Mouse (Mus musculus) liver, adult 2 months (tissue): ENCODE data around the gene Olfr1507. TPM values are rescaled to one million over a fixed set of nuclear protein-coding genes. Genes with fewer than 3 reads are reported as not detected.

ENCODE experiments used
- DNase-seq: peaks from one replicate; pipeline ENCODE4 v3.0.0-alpha.2; 2011; ENCODE audit warnings: low read depth, low spot score; ENCODE audit errors: extremely low read depth
- H3K27ac ChIP-seq: fragments of 200-500 bp; replicated peaks from 2 replicates; pipeline ENCODE4 v1.5.1; 2012; ENCODE audit warnings: low read depth, mild to moderate bottlenecking, control low read depth, inconsistent platforms, low read length; ENCODE audit not compliant: insufficient read depth
- H3K27me3 ChIP-seq: fragments of 200-500 bp; 2 replicates; pipeline ENCODE4 v1.6.1; 2012; ENCODE audit warnings: mild to moderate bottlenecking, moderate library complexity, low read length, inconsistent platforms; ENCODE audit not compliant: control insufficient read depth, insufficient read depth
- H3K36me3 ChIP-seq: fragments of 200-500 bp; 2 replicates; pipeline ENCODE4 v1.6.1; 2012; ENCODE audit warnings: low read length, inconsistent platforms; ENCODE audit not compliant: control insufficient read depth, insufficient read depth
- H3K4me1 ChIP-seq: fragments of 200-500 bp; 2 replicates; pipeline ENCODE4 v1.6.1; 2011; ENCODE audit warnings: low read length; ENCODE audit not compliant: control insufficient read depth, insufficient read depth
- H3K4me3 ChIP-seq: fragments of 200-500 bp; 2 replicates; pipeline ENCODE4 v1.5.1; 2011; ENCODE audit warnings: low read depth, mild to moderate bottlenecking, control low read depth, low read length, moderate library complexity; ENCODE audit not compliant: insufficient read depth
- H3K79me2 ChIP-seq: fragments of 200-500 bp; 2 replicates; pipeline ENCODE4 v1.6.1; 2012; ENCODE audit warnings: inconsistent platforms, mild to moderate bottlenecking, low read length, moderate library complexity; ENCODE audit not compliant: control insufficient read depth, insufficient read depth
- H3K9ac ChIP-seq: fragments of 200-500 bp; 2 replicates; pipeline ENCODE4 v1.6.1; 2012; ENCODE audit warnings: low read depth, mild to moderate bottlenecking, control low read depth, inconsistent platforms, low read length
- CTCF ChIP-seq: fragments of 200-500 bp; IDR thresholded peaks from 2 replicates; pipeline ENCODE4 v1.5.1; 2011; ENCODE audit warnings: low read depth, low read length, control low read depth
- POLR2A ChIP-seq: fragments of 200-500 bp; IDR thresholded peaks from 2 replicates; pipeline ENCODE4 v1.6.1; 2011; ENCODE audit warnings: low read length, control low read depth; ENCODE audit not compliant: insufficient read depth; ENCODE audit errors: extremely low read depth
- WGBS: fragments of 180-500 bp; shearing (Covaris S2); methylation state at CpG from one replicate; pipeline ENCODE4 v1.1.7; 2018; 5-methylcytosine and 5-hydroxymethylcytosine counted together
- polyA plus RNA-seq: library from polyadenylated mRNA; depleted of rRNA; stranded (reverse); fragments of >200 nt; gene quantifications from 2 replicates; pipeline ENCODE4 v1.2.3, GENCODE M21; 2012; rRNA removed
- total RNA-seq: library from RNA; depleted of rRNA; stranded (reverse); fragments of >200 nt; gene quantifications from 2 replicates; pipeline ENCODE4 v1.2.3, GENCODE M21; 2014; rRNA removed

The Olfr1507 gene
- not detected in 2 replicates for total RNA-seq
- polyA plus RNA-seq, result not detected in 2 replicates

- 78% methylated on average over 4 of the region's 4 CpGs for WGBS
- Histone ChIP-seq H3K27ac (no peak within 1 kb of the TSS), H3K4me1 (no peaks in the 10 kb centered on the region), H3K36me3 (no peaks in the 10 kb centered on the region), H3K9ac (no peak within 1 kb of the TSS), H3K27me3 (no peaks in the 10 kb centered on the region), H3K4me3 (no peak within 1 kb of the TSS), H3K79me2 (no peaks in the 10 kb centered on the region)
- DNase-seq, result no peak
- TF ChIP-seq CTCF (no peak), POLR2A (no peak)
Measured at GRCm38 (mm10) chr14:52495516-52495915, at the start of gene Olfr1507. Olfr1507 (minus strand) TSS chr14:52495749.

GRCm38 (mm10) chr14:52533336-52533735, 37.8 kb upstream of the Olfr1507 start:
- DNase-seq, result no peak

GRCm38 (mm10) chr14:52524952-52525351, 29.4 kb upstream of the Olfr1507 start:
- 97% methylated on average over 1 of the region's 1 CpGs for WGBS
- DNase-seq, result no peak
- H3K79me2 ChIP-seq, result no peaks in the 10 kb centered on the region
- H3K27me3 ChIP-seq, result no peaks in the 10 kb centered on the region
- no peaks in the 10 kb centered on the region for H3K4me1 ChIP-seq
- H3K36me3 ChIP-seq, result no peaks in the 10 kb centered on the region
- no peak overlapping the region for H3K9ac ChIP-seq
- no peak overlapping the region for H3K27ac ChIP-seq
- H3K4me3 ChIP-seq, result no peak overlapping the region
- TF ChIP-seq POLR2A (no peak), CTCF (no peak)

More at GRCm38 (mm10) chr14:52533336-52533735, 37.8 kb upstream of the Olfr1507 start:
- Histone ChIP-seq H3K9ac (no peak overlapping the region), H3K36me3 (no peaks in the 10 kb centered on the region), H3K27ac (no peak overlapping the region), H3K4me1 (no peaks in the 10 kb centered on the region), H3K27me3 (no peaks in the 10 kb centered on the region), H3K4me3 (no peak overlapping the region), H3K79me2 (no peaks in the 10 kb centered on the region)
- WGBS, result 82% methylated on average over 1 of the region's 1 CpGs
- TF ChIP-seq POLR2A (no peak), CTCF (no peak)

GRCm38 (mm10) chr14:52467395-52467794, 28.2 kb downstream of the Olfr1507 start, which contains the start of gene Olfr1508:
Olfr1508 (minus strand) TSS chr14:52467495.
- 63% methylated on average over 2 of the region's 2 CpGs for WGBS
- TF ChIP-seq POLR2A (no peak), CTCF (no peak)
- Histone ChIP-seq H3K27ac (no peak within 1 kb of the TSS), H3K79me2 (no peaks in the 10 kb centered on the region), H3K4me3 (no peak within 1 kb of the TSS), H3K4me1 (no peaks in the 10 kb centered on the region), H3K9ac (no peak within 1 kb of the TSS), H3K27me3 (no peaks in the 10 kb centered on the region), H3K36me3 (no peaks in the 10 kb centered on the region)
- no peak for DNase-seq

- Histone ChIP-seq H3K9ac (no peak overlapping the region), H3K79me2 (no peaks in the 10 kb centered on the region), H3K4me3 (no peak overlapping the region), H3K36me3 (no peaks in the 10 kb centered on the region), H3K27ac (no peak overlapping the region), H3K4me1 (no peaks in the 10 kb centered on the region), H3K27me3 (no peaks in the 10 kb centered on the region)
- DNase-seq, result no peak
- no peak for TF ChIP-seq CTCF
- no peak for TF ChIP-seq POLR2A
- 71% methylated on average over 1 of the region's 1 CpGs for WGBS
Measured at GRCm38 (mm10) chr14:52465738-52466137, 29.8 kb downstream of the Olfr1507 start.

GRCm38 (mm10) chr14:52461928-52462327, 33.6 kb downstream of the Olfr1507 start:
- TF ChIP-seq POLR2A, result no peak
- no peak for TF ChIP-seq CTCF
- Histone ChIP-seq H3K9ac (no peak overlapping the region), H3K4me3 (no peak overlapping the region), H3K27ac (no peak overlapping the region), H3K27me3 (no peaks in the 10 kb centered on the region), H3K79me2 (no peaks in the 10 kb centered on the region), H3K36me3 (no peaks in the 10 kb centered on the region), H3K4me1 (no peaks in the 10 kb centered on the region)
- no peak for DNase-seq

GRCm38 (mm10) chr14:52451138-52451537, 44.4 kb downstream of the Olfr1507 start:
- Histone ChIP-seq H3K4me1 (no peaks in the 10 kb centered on the region), H3K4me3 (no peak overlapping the region), H3K27ac (no peak overlapping the region), H3K9ac (no peak overlapping the region), H3K36me3 (no peaks in the 10 kb centered on the region), H3K79me2 (no peaks in the 10 kb centered on the region), H3K27me3 (no peaks in the 10 kb centered on the region)
- TF ChIP-seq CTCF, result no peak
- no peak for TF ChIP-seq POLR2A
- WGBS, result 82% methylated on average over 8 of the region's 8 CpGs
- no peak for DNase-seq
